Mouse (Mus musculus) limb, embryonic 12.5 days (tissue): ENCODE results near the gene Gfod1. TPM values are rescaled to one million over a fixed set of nuclear protein-coding genes. Genes with fewer than 3 reads are reported as not detected.

Experiments used
- ATAC-seq: fragments of 200-750 bp; cut with Nextera tagmentation; 2 replicates; pipeline ENCODE4 v1.8.0; 2017; ENCODE audit warnings: low read depth, moderate TSS enrichment; ENCODE audit not compliant: insufficient number of reproducible peaks, insufficient read depth, low FRiP score, low TSS enrichment
- H3K27ac ChIP-seq: fragments of 300-500 bp; sonication (generic); 2 replicates; pipeline ENCODE4 v1.5.1; 2016; ENCODE audit warnings: mild to moderate bottlenecking, moderate library complexity
- H3K27me3 ChIP-seq: fragments of 300-500 bp; sonication (generic); 2 replicates; pipeline ENCODE4 v1.6.1; 2016; ENCODE audit warnings: mild to moderate bottlenecking, moderate library complexity
- H3K36me3 ChIP-seq: fragments of 300-500 bp; sonication (generic); 2 replicates; pipeline ENCODE4 v1.6.1; 2016; ENCODE audit warnings: mild to moderate bottlenecking, moderate library complexity
- H3K4me1 ChIP-seq: fragments of 300-500 bp; sonication (generic); replicated peaks from 2 replicates; pipeline ENCODE4 v1.6.1; 2016
- H3K4me2 ChIP-seq: fragments of 300-500 bp; sonication (generic); 2 replicates; pipeline ENCODE4 v1.6.1; 2016; ENCODE audit warnings: mild to moderate bottlenecking, moderate library complexity
- H3K4me3 ChIP-seq: fragments of 300-500 bp; sonication (generic); replicated peaks from 2 replicates; pipeline ENCODE4 v1.5.1; 2016; ENCODE audit warnings: mild to moderate bottlenecking
- H3K9ac ChIP-seq: fragments of 300-500 bp; sonication (generic); replicated peaks from 2 replicates; pipeline ENCODE4 v1.6.1; 2016; ENCODE audit warnings: mild to moderate bottlenecking, moderate library complexity
- H3K9me3 ChIP-seq: fragments of 300-500 bp; sonication (generic); 2 replicates; pipeline ENCODE4 v1.6.1; 2016; ENCODE audit warnings: mild to moderate bottlenecking, moderate library complexity
- whole genome bisulfite sequencing: fragments of 180-500 bp; shearing (Covaris S2); methylation state at CpG from one replicate; pipeline ENCODE4 v1.1.7; 2016; 5-methylcytosine and 5-hydroxymethylcytosine counted together
- polyA plus RNA-seq: library from polyadenylated mRNA; unstranded; fragments of >200 nt; fragmentation: Nextera tagmentation; extraction: Ambion mirVana; gene quantifications from 2 replicates; pipeline ENCODE4 v1.2.1, GENCODE M21; 2016

Gene Gfod1
- polyA plus RNA-seq, 1 experiment from 2014 or later = 0.23 TPM

GRCm38 (mm10) chr13:43272303-43273135 lies 31.5 kb downstream of the Gfod1 start:
- Histone ChIP-seq H3K27ac (no peak overlapping the region), H3K36me3 (no peaks in the 10 kb centered on the region), H3K27me3 (no peaks in the 10 kb centered on the region), H3K4me3 (no peak overlapping the region), H3K4me2 (no peak overlapping the region), H3K9me3 (0 out of 2 replicates have a peak, but pooled peaks cover 4% of the 10 kb centered on the region), H3K9ac (no peak overlapping the region), H3K4me1 (0 out of 2 replicates have a peak, but pooled peaks cover 5% of the 10 kb centered on the region)
- no peak for ATAC-seq
- WGBS = 85% methylated on average over 13 of the region's 13 CpGs

- Histone ChIP-seq H3K27me3 (no peaks in the 10 kb centered on the region), H3K9ac (no peak overlapping the region), H3K4me2 (no peak overlapping the region), H3K4me3 (no peak overlapping the region), H3K27ac (no peak overlapping the region), H3K9me3 (no peaks in the 10 kb centered on the region), H3K36me3 (no peaks in the 10 kb centered on the region), H3K4me1 (0 out of 2 replicates have a peak, but pooled peaks cover 5% of the 10 kb centered on the region)
- WGBS = 62% methylated on average over 9 of the region's 9 CpGs
- ATAC-seq = no peak
Observed at GRCm38 (mm10) chr13:43271481-43271880, 32.5 kb downstream of the Gfod1 start.

- Histone ChIP-seq H3K4me3 (no peak overlapping the region), H3K9me3 (no peaks in the 10 kb centered on the region), H3K27ac (no peak overlapping the region), H3K4me1 (0 out of 2 replicates have a peak, but pooled peaks cover 5% of the 10 kb centered on the region), H3K9ac (no peak overlapping the region), H3K36me3 (no peaks in the 10 kb centered on the region), H3K27me3 (no peaks in the 10 kb centered on the region), H3K4me2 (no peak overlapping the region)
- no peak for ATAC-seq
- WGBS = 77% methylated on average over 10 of the region's 10 CpGs
Observed at GRCm38 (mm10) chr13:43270220-43270597, 33.8 kb downstream of the Gfod1 start.

GRCm38 (mm10) chr13:43269460-43270219 lies 34.3 kb downstream of the Gfod1 start:
- no peak overlapping the region for H3K9ac ChIP-seq
- no peak for ATAC-seq
- H3K4me1 ChIP-seq = 0 out of 2 replicates have a peak, but pooled peaks cover 5% of the 10 kb centered on the region
- no peaks in the 10 kb centered on the region for H3K27me3 ChIP-seq
- no peaks in the 10 kb centered on the region for H3K9me3 ChIP-seq
- 33% methylated on average over 4 of the region's 4 CpGs for WGBS
- H3K4me3 ChIP-seq = no peak overlapping the region
- H3K36me3 ChIP-seq = no peaks in the 10 kb centered on the region
- H3K4me2 ChIP-seq = no peak overlapping the region
- H3K27ac ChIP-seq = no peak overlapping the region

- Histone ChIP-seq H3K27me3 (no peaks in the 10 kb centered on the region), H3K36me3 (no peaks in the 10 kb centered on the region), H3K4me2 (no peak overlapping the region), H3K4me1 (0 out of 2 replicates have a peak, but pooled peaks cover 5% of the 10 kb centered on the region), H3K27ac (no peak overlapping the region), H3K9me3 (no peaks in the 10 kb centered on the region), H3K4me3 (no peak overlapping the region), H3K9ac (no peak overlapping the region)
- no peak; the same call in 1 of the 2 replicates for ATAC-seq
- WGBS = 49% methylated on average over 12 of the region's 12 CpGs
Observed at GRCm38 (mm10) chr13:43268539-43269327, 35.2 kb downstream of the Gfod1 start.

- Histone ChIP-seq H3K27ac (no peak overlapping the region), H3K4me3 (no peak overlapping the region), H3K9me3 (no peaks in the 10 kb centered on the region), H3K9ac (no peak overlapping the region), H3K27me3 (no peaks in the 10 kb centered on the region), H3K36me3 (no peaks in the 10 kb centered on the region), H3K4me1 (0 out of 2 replicates have a peak, but pooled peaks cover 5% of the 10 kb centered on the region), H3K4me2 (no peak overlapping the region)
- no peak for ATAC-seq
- WGBS = 87% methylated on average over 2 of the region's 2 CpGs
Observed at GRCm38 (mm10) chr13:43267902-43268301, 36.1 kb downstream of the Gfod1 start.

- WGBS = 87% methylated on average over 3 of the region's 3 CpGs
- 0 out of 2 replicates have a peak, but pooled peaks cover 5% of the 10 kb centered on the region for H3K4me1 ChIP-seq
Observed at GRCm38 (mm10) chr13:43267216-43267615, 36.8 kb downstream of the Gfod1 start.

GRCm38 (mm10) chr13:43266333-43266732 lies 37.6 kb downstream of the Gfod1 start:
- no peaks in the 10 kb centered on the region for H3K36me3 ChIP-seq
- H3K27ac ChIP-seq = no peak overlapping the region
- no peaks in the 10 kb centered on the region for H3K27me3 ChIP-seq
- 94% methylated on average over 10 of the region's 10 CpGs for WGBS
- no peak overlapping the region for H3K9ac ChIP-seq
- no peak for ATAC-seq
- H3K9me3 ChIP-seq = no peaks in the 10 kb centered on the region
- 0 out of 2 replicates have a peak, but pooled peaks cover 5% of the 10 kb centered on the region for H3K4me1 ChIP-seq
- H3K4me3 ChIP-seq = no peak overlapping the region
- no peak overlapping the region for H3K4me2 ChIP-seq

More at GRCm38 (mm10) chr13:43267216-43267615, 36.8 kb downstream of the Gfod1 start:
- H3K9ac ChIP-seq = no peak overlapping the region
- no peaks in the 10 kb centered on the region for H3K9me3 ChIP-seq
- H3K4me3 ChIP-seq = no peak overlapping the region
- no peak overlapping the region for H3K4me2 ChIP-seq
- H3K36me3 ChIP-seq = no peaks in the 10 kb centered on the region
- no peak overlapping the region for H3K27ac ChIP-seq
- no peaks in the 10 kb centered on the region for H3K27me3 ChIP-seq
- ATAC-seq = no peak

- no peak overlapping the region for H3K4me2 ChIP-seq
- H3K4me1 ChIP-seq = 0 out of 2 replicates have a peak, but pooled peaks cover 5% of the 10 kb centered on the region
- WGBS = 52% methylated on average over 4 of the region's 4 CpGs
- no peaks in the 10 kb centered on the region for H3K9me3 ChIP-seq
- H3K36me3 ChIP-seq = no peaks in the 10 kb centered on the region
- no peak overlapping the region for H3K27ac ChIP-seq
- no peak overlapping the region for H3K4me3 ChIP-seq
- ATAC-seq = no peak
- H3K27me3 ChIP-seq = no peaks in the 10 kb centered on the region
- H3K9ac ChIP-seq = no peak overlapping the region
Observed at GRCm38 (mm10) chr13:43265116-43265515, 38.9 kb downstream of the Gfod1 start.

GRCm38 (mm10) chr13:43263646-43264045 lies 40.3 kb downstream of the Gfod1 start:
- Histone ChIP-seq H3K36me3 (no peaks in the 10 kb centered on the region), H3K27ac (no peak overlapping the region), H3K9ac (no peak overlapping the region), H3K4me2 (no peak overlapping the region), H3K9me3 (no peaks in the 10 kb centered on the region), H3K4me3 (no peak overlapping the region), H3K27me3 (no peaks in the 10 kb centered on the region), H3K4me1 (no peaks in the 10 kb centered on the region)
- ATAC-seq = no peak
- 86% methylated on average over 5 of the region's 5 CpGs for WGBS
